Mouse (Mus musculus): ENCODE measurements around the gene Fam98a. TPM values are rescaled to one million over a fixed set of nuclear protein-coding genes. Genes with fewer than 3 reads are reported as not detected.

Fam98a gene
- polyA plus RNA-seq, 1 experiment from 2014 or later: 32.2 TPM

DNA sequence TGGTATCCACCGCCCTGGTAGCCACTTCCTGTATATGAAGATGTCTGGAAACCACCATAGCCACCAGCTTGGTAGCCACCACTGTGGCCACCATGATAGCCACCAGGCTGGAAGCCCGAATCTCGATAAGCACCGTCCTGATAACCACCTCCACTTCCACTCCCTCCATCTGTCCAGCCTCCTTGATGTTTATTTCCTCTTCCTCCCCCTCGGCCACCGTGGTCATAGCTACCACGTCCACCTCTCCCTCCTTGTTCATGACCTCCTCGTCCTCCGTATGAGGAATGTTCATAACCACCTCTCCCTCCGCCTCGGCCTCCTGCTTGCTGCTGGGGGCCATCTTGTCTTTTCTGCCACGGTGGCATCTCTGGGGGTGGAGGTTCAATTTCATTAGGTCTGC lies 13.3 kb downstream of the Fam98a start:
- Histone ChIP-seq H3K27me3 (replicated peaks) (no peaks in the 10 kb centered on the region), H3K36me3 (peaks cover 34% of the 10 kb centered on the region), H3K4me2 (no peak overlapping the region), H3K4me1 (replicated peaks) (peaks cover 10% of the 10 kb centered on the region), H3K9ac (no peak overlapping the region), H3K9me3 (replicated peaks) (no peaks in the 10 kb centered on the region), H3K4me3 (no peak overlapping the region), H3K27ac (ENCODE audit: poor library complexity, severe bottlenecking) (no peak overlapping the region)
- ATAC-seq (ENCODE audit: insufficient number of reproducible peaks, low FRiP score): no peak
- WGBS: 92% methylated on average over 12 of the region's 12 CpGs

DNA sequence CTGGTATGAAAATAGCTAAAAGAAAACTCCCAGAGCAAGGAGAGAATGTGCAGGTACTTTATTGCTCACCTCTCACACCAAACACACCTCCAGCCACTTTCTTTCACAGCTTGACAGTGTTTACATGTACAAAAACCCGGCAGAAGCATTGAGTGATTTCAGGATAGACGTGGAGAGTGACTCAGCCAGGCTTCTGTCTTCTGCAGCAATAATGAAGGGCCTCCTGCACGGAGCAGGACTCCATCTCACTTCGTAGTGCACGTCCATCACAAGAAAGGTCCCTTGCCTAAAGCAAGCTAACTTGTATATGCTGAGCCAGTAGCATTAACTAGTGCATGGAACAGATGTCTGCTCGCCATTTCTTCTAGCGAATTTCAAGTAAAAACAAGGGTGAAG lies 14.7 kb downstream of the Fam98a start:
- 79% methylated on average over 7 of the region's 7 CpGs for WGBS
- Histone ChIP-seq H3K9ac (no peak overlapping the region), H3K27ac (ENCODE audit: poor library complexity, severe bottlenecking) (no peak overlapping the region), H3K4me3 (no peak overlapping the region), H3K36me3 (peaks cover 32% of the 10 kb centered on the region), H3K4me1 (replicated peaks) (peaks cover 9% of the 10 kb centered on the region), H3K9me3 (replicated peaks) (no peaks in the 10 kb centered on the region), H3K27me3 (replicated peaks) (no peaks in the 10 kb centered on the region), H3K4me2 (no peak overlapping the region)
- ATAC-seq (ENCODE audit: insufficient number of reproducible peaks, low FRiP score): no peak

DNA sequence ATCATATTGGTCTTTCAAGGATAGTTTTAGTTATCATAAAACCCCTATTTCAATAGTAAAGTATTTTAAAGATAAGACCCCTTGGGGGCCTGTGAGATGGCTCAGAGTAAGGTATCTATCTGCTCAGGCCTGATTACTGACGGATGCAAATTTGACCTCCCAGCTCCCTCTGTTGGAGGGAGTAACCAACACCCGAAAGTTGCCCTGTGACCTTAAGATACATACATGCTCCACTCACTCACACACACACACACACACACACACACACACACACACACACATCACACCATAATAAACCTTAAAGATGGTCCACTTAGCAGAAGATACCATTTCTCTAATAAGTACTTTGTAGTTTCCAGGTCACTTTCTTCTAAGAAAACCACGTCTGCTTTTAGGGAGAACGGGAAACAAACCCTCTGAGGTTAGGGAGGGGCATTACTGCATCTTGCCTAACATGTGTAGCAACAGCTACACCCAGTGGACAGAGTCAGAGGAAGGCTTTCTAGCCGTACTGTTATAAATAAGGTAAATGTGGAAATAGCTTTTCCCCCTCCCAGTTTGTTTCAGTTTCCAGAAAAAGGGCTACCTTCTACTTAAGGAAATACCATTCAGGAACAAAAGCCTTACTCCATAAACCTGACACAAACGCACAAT lies 15.2 kb downstream of the Fam98a start:
- H3K4me1 ChIP-seq (replicated peaks): peaks cover 9% of the 10 kb centered on the region
- no peak; the same call in 1 of the 2 replicates for ATAC-seq (ENCODE audit: insufficient number of reproducible peaks, low FRiP score)
- peaks cover 27% of the 10 kb centered on the region for H3K36me3 ChIP-seq
- H3K9me3 ChIP-seq (replicated peaks): no peaks in the 10 kb centered on the region
- no peak overlapping the region for H3K4me3 ChIP-seq
- 38% methylated on average over 6 of the region's 6 CpGs for WGBS
- no peak overlapping the region for H3K9ac ChIP-seq
- H3K27me3 ChIP-seq (replicated peaks): no peaks in the 10 kb centered on the region
- no peak overlapping the region for H3K27ac ChIP-seq (ENCODE audit: poor library complexity, severe bottlenecking)
- H3K4me2 ChIP-seq: no peak overlapping the region

DNA sequence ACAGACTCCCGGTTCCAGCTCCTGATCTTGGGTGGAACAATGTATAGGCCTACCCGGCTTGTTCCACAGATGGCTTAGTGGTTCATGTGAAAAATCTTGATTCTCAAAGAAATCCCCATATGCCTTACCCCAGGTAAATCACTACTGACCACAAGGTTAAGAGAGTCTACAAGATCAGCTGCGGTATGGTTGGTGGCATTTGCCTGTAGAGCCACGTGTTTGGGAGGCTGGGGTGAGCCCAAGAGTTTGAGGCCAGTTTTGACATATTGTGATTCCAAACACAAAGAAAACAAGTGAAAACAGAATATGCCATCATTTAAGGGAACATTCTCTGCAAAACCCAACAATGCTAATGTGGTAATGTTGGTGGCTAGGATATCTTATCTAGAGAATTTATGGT lies 16.1 kb downstream of the Fam98a start:
- Histone ChIP-seq H3K9me3 (replicated peaks) (no peaks in the 10 kb centered on the region), H3K9ac (no peak overlapping the region), H3K36me3 (peaks cover 27% of the 10 kb centered on the region), H3K4me1 (replicated peaks) (peaks cover 9% of the 10 kb centered on the region), H3K27ac (ENCODE audit: poor library complexity, severe bottlenecking) (no peak overlapping the region), H3K4me2 (no peak overlapping the region), H3K27me3 (replicated peaks) (no peaks in the 10 kb centered on the region), H3K4me3 (no peak overlapping the region)
- ATAC-seq (ENCODE audit: insufficient number of reproducible peaks, low FRiP score): no peak
- 89% methylated on average over 4 of the region's 4 CpGs for WGBS

DNA sequence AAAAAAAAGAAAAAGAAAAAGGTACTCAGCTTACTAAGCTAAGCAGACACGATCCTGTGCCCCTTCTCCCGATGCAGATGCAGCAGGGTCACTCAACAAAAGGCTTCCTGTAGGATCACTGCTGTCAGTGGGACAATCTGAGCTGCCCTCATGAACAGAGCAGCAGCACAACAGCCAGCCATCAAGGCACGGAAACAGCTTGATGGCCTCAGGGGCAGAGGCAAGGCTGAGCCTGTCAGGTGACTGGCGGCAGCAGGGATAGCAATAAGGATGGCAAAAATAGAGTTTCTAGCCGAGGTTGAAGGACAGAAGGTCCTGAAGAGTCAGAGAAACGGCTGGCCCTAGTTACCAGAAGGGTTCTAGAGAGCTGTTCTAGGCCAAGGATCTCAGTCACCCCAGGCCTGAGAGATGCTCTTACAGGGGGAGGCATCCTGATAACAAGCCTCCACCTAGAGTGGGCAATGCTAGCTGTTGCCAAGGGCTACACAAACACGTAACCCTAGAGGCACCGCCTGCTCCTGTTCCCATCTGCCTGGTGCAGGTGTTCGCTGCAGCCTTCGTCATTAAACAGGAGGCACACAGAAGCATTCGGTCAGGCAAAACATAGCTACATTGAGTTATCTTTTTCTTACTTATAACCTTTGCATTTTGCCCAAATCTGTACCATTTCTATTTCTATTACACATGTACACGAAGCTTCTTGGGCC lies 17.3 kb downstream of the Fam98a start:
- Histone ChIP-seq H3K4me1 (replicated peaks) (peaks cover 9% of the 10 kb centered on the region), H3K36me3 (peaks cover 27% of the 10 kb centered on the region), H3K27me3 (replicated peaks) (no peaks in the 10 kb centered on the region), H3K27ac (ENCODE audit: poor library complexity, severe bottlenecking) (no peak overlapping the region), H3K4me2 (no peak overlapping the region), H3K9ac (no peak overlapping the region), H3K9me3 (replicated peaks) (no peaks in the 10 kb centered on the region), H3K4me3 (no peak overlapping the region)
- ATAC-seq (ENCODE audit: insufficient number of reproducible peaks, low FRiP score): no peak; the same call in 1 of the 2 replicates
- WGBS: 64% methylated on average over 12 of the region's 12 CpGs

DNA sequence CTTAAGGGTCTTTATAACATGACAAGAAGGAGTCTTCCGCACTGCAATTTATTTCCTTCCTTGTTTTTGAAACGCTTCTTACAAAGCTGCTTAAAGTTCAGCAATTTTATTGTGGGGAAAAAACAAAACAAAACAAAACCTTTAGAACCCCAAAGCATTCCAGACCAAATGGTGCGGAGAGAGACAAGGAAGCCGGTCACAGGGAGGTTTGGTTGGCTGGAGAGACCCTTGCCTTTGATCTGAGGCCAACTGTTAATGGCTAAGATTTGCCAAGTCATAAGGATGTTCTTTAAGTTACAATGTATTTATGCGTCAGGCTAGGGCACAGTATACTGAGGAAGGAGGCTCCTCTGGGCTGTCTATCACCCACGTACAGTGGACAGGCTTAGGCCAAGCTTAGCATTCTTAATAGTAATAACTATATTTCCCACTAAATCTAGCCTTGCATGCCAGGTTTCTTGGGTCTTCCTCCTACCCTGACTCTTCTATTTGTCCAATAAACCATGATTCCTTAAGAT lies 19.2 kb downstream of the Fam98a start:
- peaks cover 16% of the 10 kb centered on the region for H3K36me3 ChIP-seq
- H3K9me3 ChIP-seq (replicated peaks): no peaks in the 10 kb centered on the region
- no peak for ATAC-seq (ENCODE audit: insufficient number of reproducible peaks, low FRiP score)
- H3K27me3 ChIP-seq (replicated peaks): no peaks in the 10 kb centered on the region
- H3K9ac ChIP-seq: no peak overlapping the region
- H3K4me1 ChIP-seq (replicated peaks): peaks cover 9% of the 10 kb centered on the region
- H3K4me3 ChIP-seq: no peak overlapping the region
- H3K27ac ChIP-seq (ENCODE audit: poor library complexity, severe bottlenecking): no peak overlapping the region
- WGBS: 88% methylated on average over 6 of the region's 6 CpGs
- H3K4me2 ChIP-seq: no peak overlapping the region

DNA sequence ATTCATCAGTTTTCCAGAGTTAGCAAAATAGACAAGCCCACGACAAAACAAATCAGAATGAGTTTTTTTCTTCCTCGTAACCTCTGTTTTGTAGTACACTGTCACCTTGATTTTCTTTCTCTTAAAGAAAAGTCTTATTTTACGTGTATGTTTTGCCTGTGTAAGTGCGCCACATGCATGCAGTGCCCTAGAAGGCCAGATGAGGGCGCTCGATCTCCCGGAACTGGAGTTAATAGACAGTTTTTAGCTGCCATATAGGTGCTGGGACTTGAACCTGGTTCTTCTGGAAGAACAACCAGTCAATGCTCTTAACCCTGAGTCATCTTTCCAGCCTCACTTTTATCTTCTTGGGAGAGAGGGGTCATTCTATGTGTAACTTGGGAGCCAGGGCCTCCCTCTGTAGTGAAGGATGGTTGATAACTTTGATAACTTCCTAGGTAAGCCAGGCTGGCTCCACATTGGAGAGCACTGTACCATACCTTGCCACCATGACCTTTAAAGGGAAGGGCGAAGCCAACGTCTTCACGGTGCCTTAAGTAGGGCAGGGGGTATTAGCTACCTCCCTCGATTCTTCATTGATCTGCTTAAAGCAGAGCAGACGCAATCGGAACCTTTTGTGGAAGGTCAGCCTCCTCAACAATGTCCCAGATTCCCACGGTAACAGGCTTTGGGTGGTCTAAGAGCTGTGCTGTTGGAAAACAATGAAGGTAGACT lies 22.4 kb downstream of the Fam98a start:
- ATAC-seq (ENCODE audit: insufficient number of reproducible peaks, low FRiP score): no peak
- WGBS: 90% methylated on average over 14 of the region's 14 CpGs
- no peaks in the 10 kb centered on the region for H3K27me3 ChIP-seq (replicated peaks)
- no peak overlapping the region for H3K4me2 ChIP-seq
- no peaks in the 10 kb centered on the region for H3K9me3 ChIP-seq (replicated peaks)
- H3K9ac ChIP-seq: no peak overlapping the region
- H3K4me1 ChIP-seq (replicated peaks): peaks cover 5% of the 10 kb centered on the region
- H3K36me3 ChIP-seq: peaks cover 11% of the 10 kb centered on the region; the same call in 1 of the 2 replicates
- no peak overlapping the region for H3K27ac ChIP-seq (ENCODE audit: poor library complexity, severe bottlenecking)
- H3K4me3 ChIP-seq: no peak overlapping the region

DNA sequence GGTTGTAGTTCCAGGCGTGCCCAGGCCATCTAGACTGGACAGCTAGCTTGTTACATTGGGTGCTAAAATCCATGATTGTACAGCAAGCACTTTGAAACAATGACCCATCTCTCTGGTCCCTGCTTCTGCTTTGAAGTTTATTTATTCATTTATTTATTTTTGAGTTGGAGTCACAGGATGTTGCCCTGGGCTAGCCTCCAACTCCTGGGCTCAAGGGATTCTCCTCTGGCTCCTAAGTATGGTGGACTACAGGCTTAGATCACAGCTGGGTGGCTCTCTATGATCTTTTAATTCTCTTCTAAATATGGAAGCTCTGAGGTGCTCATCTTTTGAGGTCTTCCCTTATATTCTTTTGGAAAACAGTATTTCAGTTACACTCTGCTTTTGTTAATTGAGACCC lies 25.3 kb downstream of the Fam98a start:
- no peak overlapping the region for H3K4me2 ChIP-seq
- no peaks in the 10 kb centered on the region for H3K9me3 ChIP-seq (replicated peaks)
- 74% methylated on average over 1 of the region's 1 CpGs for WGBS
- no peak overlapping the region for H3K4me3 ChIP-seq
- no peak for ATAC-seq (ENCODE audit: insufficient number of reproducible peaks, low FRiP score)
- no peaks in the 10 kb centered on the region; the same call in 1 of the 2 replicates for H3K4me1 ChIP-seq (replicated peaks)
- peaks cover 11% of the 10 kb centered on the region; the same call in 1 of the 2 replicates for H3K36me3 ChIP-seq
- H3K9ac ChIP-seq: no peak overlapping the region
- no peaks in the 10 kb centered on the region for H3K27me3 ChIP-seq (replicated peaks)
- H3K27ac ChIP-seq (ENCODE audit: poor library complexity, severe bottlenecking): no peak overlapping the region

DNA sequence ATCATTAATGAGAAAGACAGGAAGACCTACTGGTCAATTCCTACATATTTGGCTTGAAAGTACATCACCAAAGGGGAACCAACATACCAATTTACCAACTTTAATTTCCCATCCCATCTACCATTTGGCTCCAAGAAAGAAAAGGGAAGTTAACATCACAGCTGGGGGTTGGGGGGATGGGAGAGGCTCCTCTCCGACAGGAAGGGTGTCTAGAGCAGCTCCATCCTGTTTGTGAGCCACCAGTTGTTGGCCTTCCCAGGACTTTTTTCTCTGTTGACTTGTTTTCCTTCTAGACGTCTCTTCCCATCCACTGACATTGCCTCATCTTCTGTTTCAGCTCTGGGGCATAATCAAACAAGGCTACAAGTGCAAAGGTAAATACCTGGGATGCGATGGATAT lies 27.9 kb downstream of the Fam98a start:
- no peak overlapping the region for H3K4me2 ChIP-seq
- no peak for ATAC-seq (ENCODE audit: insufficient number of reproducible peaks, low FRiP score)
- 57% methylated on average over 3 of the region's 3 CpGs for WGBS
- no peaks in the 10 kb centered on the region for H3K9me3 ChIP-seq (replicated peaks)
- H3K27me3 ChIP-seq (replicated peaks): no peaks in the 10 kb centered on the region
- H3K4me1 ChIP-seq (replicated peaks): no peaks in the 10 kb centered on the region; the same call in none of the 2 replicates
- no peak overlapping the region for H3K4me3 ChIP-seq
- no peak overlapping the region for H3K27ac ChIP-seq (ENCODE audit: poor library complexity, severe bottlenecking)
- no peak overlapping the region for H3K9ac ChIP-seq
- peaks cover 6% of the 10 kb centered on the region; the same call in 1 of the 2 replicates for H3K36me3 ChIP-seq

DNA sequence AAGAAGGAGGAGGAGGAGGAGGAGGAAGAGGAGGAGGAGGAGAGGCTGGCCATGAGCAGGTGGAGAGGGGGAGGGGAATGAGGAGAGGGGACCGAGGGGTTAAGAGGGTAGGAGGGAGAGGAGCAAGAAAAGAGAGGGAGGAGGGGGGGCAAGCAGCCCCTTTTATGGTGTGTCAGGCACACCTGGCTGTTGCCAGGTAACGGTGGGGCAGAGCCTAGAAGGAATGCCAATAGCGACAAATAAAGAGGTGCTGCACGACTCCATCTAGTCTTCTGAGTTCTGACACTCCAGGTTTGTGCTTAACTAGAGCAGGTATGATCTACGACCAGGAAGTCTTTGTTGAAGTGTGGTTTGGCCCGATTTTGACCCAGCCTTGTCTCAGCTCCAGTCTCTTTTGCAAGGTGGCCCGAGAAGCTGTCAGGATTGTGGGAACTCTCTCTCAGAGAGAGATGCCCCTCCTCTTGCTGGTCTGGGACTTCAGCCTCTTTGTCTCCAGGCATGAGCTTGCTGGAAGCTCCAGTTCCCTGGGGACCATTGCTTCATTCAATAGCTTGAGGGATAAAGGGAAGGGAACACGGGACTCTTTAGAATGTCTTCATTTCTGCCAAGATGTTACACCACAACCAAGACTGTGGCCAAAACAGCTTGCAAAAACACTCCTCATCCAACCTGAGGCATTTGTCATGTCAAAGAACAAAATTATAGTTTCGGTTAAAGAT lies 29.2 kb downstream of the Fam98a start:
- no peak for ATAC-seq (ENCODE audit: insufficient number of reproducible peaks, low FRiP score)
- H3K36me3 ChIP-seq: peaks cover 6% of the 10 kb centered on the region; the same call in 1 of the 2 replicates
- no peak overlapping the region for H3K27ac ChIP-seq (ENCODE audit: poor library complexity, severe bottlenecking)
- no peaks in the 10 kb centered on the region for H3K27me3 ChIP-seq (replicated peaks)
- H3K4me1 ChIP-seq (replicated peaks): peaks cover 10% of the 10 kb centered on the region
- WGBS: 39% methylated on average over 9 of the region's 9 CpGs
- H3K9me3 ChIP-seq (replicated peaks): no peaks in the 10 kb centered on the region
- no peak overlapping the region for H3K4me3 ChIP-seq
- no peak overlapping the region for H3K4me2 ChIP-seq
- H3K9ac ChIP-seq: no peak overlapping the region

Measured in heart, embryonic 12.5 days (tissue).